Mouse (Mus musculus) myocyte (in vitro differentiated cells): ENCODE measurements at regions not wholly inside any gene's neighbourhood (a gene's known extent, or its start where the extent isn't known, plus 50 kb on each side); places are given as distances from the start of the nearest gene placed in this dataset.

Experiments
- CEBPB ChIP-seq: IDR thresholded peaks from 2 replicates; pipeline ENCODE4 v1.6.1; 2011; ENCODE audit warnings: mild to moderate bottlenecking, moderate library complexity; ENCODE audit not compliant: poor library complexity, insufficient read depth, severe bottlenecking
- E2F4 ChIP-seq: IDR thresholded peaks from one replicate; pipeline ENCODE4 v1.6.1; 2011; ENCODE audit warnings: mild to moderate bottlenecking, control low read depth, moderate library complexity; ENCODE audit not compliant: insufficient read depth
- MAX ChIP-seq: IDR thresholded peaks from one replicate; pipeline ENCODE4 v1.6.1; 2011; ENCODE audit warnings: low read depth, mild to moderate bottlenecking, control low read depth
- MYOD1 ChIP-seq, 3 experiments: IDR thresholded peaks; one replicate each; pipeline ENCODE4 v1.6.1; 2011; ENCODE audit warnings: control low read depth in 2 of 3, low read depth in 2 of 3, mild to moderate bottlenecking in 2 of 3, moderate library complexity in 1 of 3; ENCODE audit not compliant: insufficient read length in 2 of 3, control insufficient read depth in 1 of 3
- MYOG ChIP-seq, 3 experiments: IDR thresholded peaks; one replicate each; pipeline ENCODE4 v1.6.1; 2011; ENCODE audit warnings: control low read depth in 2 of 3, low read depth in 2 of 3, mild to moderate bottlenecking in 2 of 3; ENCODE audit not compliant: insufficient read length in 2 of 3, control insufficient read depth in 1 of 3, insufficient read depth in 1 of 3
- POLR2A ChIP-seq: IDR thresholded peaks from one replicate; pipeline ENCODE4 v1.6.1; 2011; ENCODE audit warnings: low read depth, mild to moderate bottlenecking, control low read depth, moderate library complexity; ENCODE audit not compliant: insufficient read length
- POLR2AphosphoS2 ChIP-seq: IDR thresholded peaks from one replicate; pipeline ENCODE4 v1.6.1; 2011; ENCODE audit warnings: low read depth, control low read depth; ENCODE audit not compliant: insufficient read length
- REST ChIP-seq: IDR thresholded peaks from one replicate; pipeline ENCODE4 v1.6.1; 2011; ENCODE audit warnings: mild to moderate bottlenecking, control low read depth, moderate library complexity; ENCODE audit not compliant: insufficient read depth, insufficient read length
- SRF ChIP-seq: IDR thresholded peaks from one replicate; pipeline ENCODE4 v1.6.1; 2011; ENCODE audit warnings: low read depth; ENCODE audit not compliant: control insufficient read depth, insufficient read length
- TCF12 ChIP-seq: IDR thresholded peaks from one replicate; pipeline ENCODE4 v1.6.1; 2011; ENCODE audit warnings: mild to moderate bottlenecking, control low read depth; ENCODE audit not compliant: poor library complexity, insufficient read depth, severe bottlenecking
- TCF3 ChIP-seq: IDR thresholded peaks from one replicate; pipeline ENCODE4 v1.6.1; 2011; ENCODE audit warnings: low read depth, control low read depth; ENCODE audit not compliant: insufficient read length
- USF1 ChIP-seq: IDR thresholded peaks from one replicate; pipeline ENCODE4 v1.6.1; 2011; ENCODE audit warnings: low read depth, mild to moderate bottlenecking, control low read depth, moderate library complexity

DNA sequence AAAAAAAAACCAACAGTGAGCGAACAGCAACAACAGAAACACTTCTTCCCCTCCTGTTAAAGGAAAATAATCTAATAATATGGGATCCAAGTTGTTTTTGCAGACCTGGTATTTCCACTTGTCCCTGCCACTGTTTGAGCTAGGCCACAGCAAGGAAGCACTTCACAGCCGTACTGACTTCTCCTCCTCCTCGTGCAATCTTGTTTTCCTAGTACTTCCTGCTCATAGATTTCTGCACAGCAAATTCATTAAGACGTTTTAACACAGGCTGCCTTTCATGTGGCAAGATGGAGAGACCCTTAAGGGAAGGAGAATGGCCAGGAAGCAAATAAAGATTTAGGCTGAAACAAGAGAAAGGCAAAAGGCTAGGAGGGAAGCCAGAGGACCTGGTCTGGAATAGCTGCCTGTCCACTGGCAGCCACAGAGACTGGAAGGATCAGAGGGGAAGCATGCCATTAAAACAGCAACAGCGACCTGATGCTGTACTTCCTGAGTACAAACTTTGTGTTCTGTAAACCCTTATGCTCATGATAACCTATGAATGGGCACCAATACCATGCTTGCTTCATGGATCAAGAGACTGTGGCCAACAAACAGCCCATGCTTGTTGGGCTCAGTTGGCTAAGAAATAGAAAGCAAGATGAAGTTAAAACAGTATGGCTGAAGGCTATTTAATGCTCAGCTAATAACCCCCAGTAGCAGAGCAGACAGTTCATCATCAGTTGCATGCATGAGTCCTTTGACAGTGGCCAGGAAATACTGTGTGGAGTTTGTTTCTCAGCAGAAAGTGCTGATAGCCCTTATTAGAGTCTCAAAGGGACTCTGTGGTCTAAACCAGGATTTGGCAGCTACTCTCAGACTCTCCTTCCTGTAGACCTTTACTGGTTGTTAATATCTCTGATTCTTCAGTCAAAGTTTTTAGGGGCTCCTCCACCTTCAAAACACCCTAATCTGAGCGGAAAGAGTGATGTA is 182.3 kb upstream of the Cited2 start:
- TF ChIP-seq USF1 (no peak), MAX (no peak), POLR2AphosphoS2 (no peak), POLR2A (no peak), TCF3 (no peak), E2F4 (no peak), TCF12 (no peak), SRF (no peak), CEBPB (no peak), MYOD1 (IDR thresholded peaks at IDR 0.05; ENCODE audit: control insufficient read depth in 1 of 3, insufficient read length in 2 of 3, low read depth in 2 of 3) (no peak), MYOG (IDR thresholded peaks at IDR 0.05; ENCODE audit: control insufficient read depth in 1 of 3, insufficient read depth in 1 of 3, insufficient read length in 2 of 3, low read depth in 2 of 3) (no peak), REST (no peak)
